Mouse (Mus musculus): ENCODE data around the gene Rcn3.

DNA sequence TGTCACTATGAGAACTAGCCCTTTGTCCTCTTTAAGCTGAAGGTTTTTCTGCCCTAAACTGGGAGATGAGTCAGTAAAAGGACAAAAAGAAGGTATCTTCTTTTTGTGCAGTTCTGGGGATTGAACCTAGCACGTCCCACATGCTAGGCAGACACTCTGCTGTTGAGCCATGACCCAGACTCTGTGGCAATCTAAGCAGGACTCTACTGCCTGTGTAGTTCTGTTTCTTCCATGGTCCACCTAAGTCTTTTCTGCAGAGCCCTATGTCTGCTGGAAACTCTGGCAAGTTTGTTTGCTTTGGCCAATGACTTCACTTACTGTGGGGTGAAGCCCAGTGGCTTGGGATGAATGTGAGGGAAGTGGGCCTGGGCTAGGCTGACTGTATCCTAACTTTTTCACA, 46.4 kb upstream of the Rcn3 start:
- TF ChIP-seq MAFK (IDR thresholded peaks at IDR 0.05; ENCODE audit: insufficient read depth, low read depth, low read length), result no peak
- no peak for TF ChIP-seq CHD2 (IDR thresholded peaks at IDR 0.05; ENCODE audit: low read depth, low read length)
- no peak for TF ChIP-seq ZC3H11A (IDR thresholded peaks at IDR 0.05; ENCODE audit: borderline replicate concordance, low read depth, low read length)
- no peak for TF ChIP-seq HCFC1 (IDR thresholded peaks at IDR 0.05; ENCODE audit: borderline replicate concordance, insufficient read depth, low read length)
- TF ChIP-seq ZNF384 (IDR thresholded peaks at IDR 0.05; ENCODE audit: low read depth, low read length), result no peak
